Mouse (Mus musculus): ENCODE results near the gene Slc25a30. TPM values are rescaled to one million over a fixed set of nuclear protein-coding genes. Genes with fewer than 3 reads are reported as not detected.

Gene Slc25a30
- 10.7 and 18.2 TPM in 2 replicates for total RNA-seq (2012; rRNA removed)
- 15.5 and 17.0 TPM in 2 replicates for total RNA-seq (2014; rRNA removed)
- polyA plus RNA-seq (2012; ENCODE audit: insufficient read length, low read depth): 8.3 and 9.6 TPM in 2 replicates

GRCm38 (mm10) chr14:75786868-75787793 lies at the start of gene Slc25a30:
Gene Slc25a30 (minus strand): TSS chr14:75787037.
- H3K36me3 ChIP-seq (replicated peaks in 1 of 2; ENCODE audit: control insufficient read depth in 1 of 2, insufficient read depth in 1 of 2, low read length in 1 of 2): peaks cover under 1 to 8% of the 10 kb centered on the region in 2 experiments
- H3K4me3 ChIP-seq (replicated peaks in 1 of 3; ENCODE audit: low read depth in 2 of 3, low read length in 2 of 3, poor library complexity in 1 of 3): peak within 1 kb of the TSS; percentile 63 to 82 (median 69)
- H3K79me2 ChIP-seq (replicated peaks; ENCODE audit: control insufficient read depth, extremely low read depth, insufficient read depth, poor library complexity, severe bottlenecking): no peaks in the 10 kb centered on the region
- peaks cover 3 to 8% of the 10 kb centered on the region in 2 experiments; a peak in 3 of 4 replicates for H3K4me1 ChIP-seq (ENCODE audit: control insufficient read depth in 1 of 2, insufficient read depth in 2 of 2)
- DNase-seq (ENCODE audit: extremely low read depth): peak; percentile 95
- H3K4me2 ChIP-seq (ENCODE audit: insufficient read depth, low read depth, poor library complexity, severe bottlenecking): peak within 1 kb of the TSS; percentile 48
- peak within 1 kb of the TSS; percentile 78 for H3K9ac ChIP-seq (ENCODE audit: insufficient read depth, low read depth)
- in situ Hi-C loops (cut with MboI; ENCODE audit: low pct_ligation_motif_present, low pct_unique_long_range_greater_than_20kb, low sequenced_read_pairs): no loop called here
- H3K27ac ChIP-seq (ENCODE audit: insufficient read depth, low read depth): no peak within 1 kb of the TSS
- no peaks in the 10 kb centered on the region for H3K9me3 ChIP-seq (replicated peaks; ENCODE audit: low read length)
- dilution Hi-C loops (cut with MboI; ENCODE audit: extremely low pct_ligation_motif_present, extremely low pct_unique_long_range_greater_than_20kb, low sequenced_read_pairs): no loop called here
- H3K27me3 ChIP-seq (replicated peaks): peaks cover 2% of the 10 kb centered on the region
- TF ChIP-seq MAZ (IDR thresholded peaks at IDR 0.05; ENCODE audit: low read depth, low read length) (no peak), KAT2A (IDR thresholded peaks at IDR 0.05; ENCODE audit: insufficient replicate concordance, low read length) (no peak), MAX (IDR thresholded peaks at IDR 0.05; ENCODE audit: low read length) (no peak; the same call in 1 of the 2 replicates), CHD1 (IDR thresholded peaks at IDR 0.05; ENCODE audit: low read depth, low read length) (no peak), SMC3 (IDR thresholded peaks at IDR 0.05; ENCODE audit: low read depth, low read length) (no peak), POLR2AphosphoS2 (IDR thresholded peaks at IDR 0.05; ENCODE audit: low read depth, low read length) (peak; percentile 80; the same call in 1 of the 2 replicates), ZC3H11A (IDR thresholded peaks at IDR 0.05; ENCODE audit: low read depth, low read length) (no peak), SIN3A (IDR thresholded peaks at IDR 0.05; ENCODE audit: low read length) (peak; percentile 57), ELF1 (IDR thresholded peaks at IDR 0.05; ENCODE audit: low read depth, low read length) (peak; percentile 82), MYC (IDR thresholded peaks at IDR 0.05; ENCODE audit: low read depth, low read length) (no peak), TCF12 (IDR thresholded peaks at IDR 0.05; ENCODE audit: low read depth, low read length) (peak; percentile 72; the same call in 1 of the 2 replicates), NRF1 (IDR thresholded peaks at IDR 0.05; ENCODE audit: low read depth, low read length) (no peak), GABPA (IDR thresholded peaks at IDR 0.05; ENCODE audit: insufficient replicate concordance, low read depth, low read length) (no peak), HCFC1 (IDR thresholded peaks at IDR 0.05; ENCODE audit: low read depth, low read length) (peak; percentile 57; the same call in 1 of the 2 replicates), MXI1 (IDR thresholded peaks at IDR 0.05; ENCODE audit: low read depth, low read length) (peak; percentile 77; the same call in 1 of the 2 replicates), EP300 (IDR thresholded peaks at IDR 0.05; ENCODE audit: low read length) (no peak), POLR2A (IDR thresholded peaks at IDR 0.05; ENCODE audit: low read depth, low read length) (peak; percentile 96), RCOR1 (conservative IDR thresholded peaks at IDR 0.05; ENCODE audit: low read depth, low read length) (no peak), TBP (conservative IDR thresholded peaks at IDR 0.05; ENCODE audit: low read depth, low read length) (peak; percentile 80), ZMIZ1 (IDR thresholded peaks at IDR 0.05; ENCODE audit: low read depth, low read length) (peak; percentile 88), ETS1 (conservative IDR thresholded peaks at IDR 0.05; ENCODE audit: low read depth, low read length) (no peak), E2F4 (IDR thresholded peaks at IDR 0.05; ENCODE audit: insufficient replicate concordance, low read depth, low read length) (no peak), IRF4 (IDR thresholded peaks at IDR 0.05; ENCODE audit: low read depth, low read length) (no peak; the same call in 1 of the 2 replicates), ZNF384 (IDR thresholded peaks at IDR 0.05; ENCODE audit: low read depth, low read length) (no peak), ZKSCAN1 (IDR thresholded peaks at IDR 0.05; ENCODE audit: borderline replicate concordance, low read depth, low read length) (no peak), UBTF (IDR thresholded peaks at IDR 0.05; ENCODE audit: low read depth, low read length) (peak; percentile 96), MAFK (IDR thresholded peaks at IDR 0.05; ENCODE audit: insufficient replicate concordance, low read length) (no peak), NELFE (IDR thresholded peaks at IDR 0.05; ENCODE audit: low read depth, low read length) (peak; percentile 94), PAX5 (IDR thresholded peaks at IDR 0.05; ENCODE audit: low read length) (no peak), RAD21 (IDR thresholded peaks at IDR 0.05; ENCODE audit: low read depth, low read length) (no peak), BHLHE40 (IDR thresholded peaks at IDR 0.05; ENCODE audit: low read depth, low read length) (no peak), JUN (IDR thresholded peaks at IDR 0.05; ENCODE audit: insufficient read depth, low read depth, low read length) (no peak), MEF2A (IDR thresholded peaks at IDR 0.05; ENCODE audit: borderline replicate concordance, low read depth, low read length) (0 out of 2 replicates have a peak, but pooled peaks have one; percentile 21), USF1 (IDR thresholded peaks at IDR 0.05; ENCODE audit: low read depth, low read length) (no peak), CHD2 (IDR thresholded peaks at IDR 0.05; ENCODE audit: low read length) (no peak), JUND (conservative IDR thresholded peaks at IDR 0.05; ENCODE audit: low read depth, low read length) (no peak), CTCF (conservative IDR thresholded peaks at IDR 0.05 in 1 of 2, IDR thresholded peaks at IDR 0.05 in 1 of 2; ENCODE audit: low read depth in 2 of 2, low read length in 2 of 2) (no peak), USF2 (conservative IDR thresholded peaks at IDR 0.05; ENCODE audit: low read depth, low read length) (no peak)
